Comparison of ENCODE assay signal across 14 mouse cellular contexts in the genomic region with DNA sequence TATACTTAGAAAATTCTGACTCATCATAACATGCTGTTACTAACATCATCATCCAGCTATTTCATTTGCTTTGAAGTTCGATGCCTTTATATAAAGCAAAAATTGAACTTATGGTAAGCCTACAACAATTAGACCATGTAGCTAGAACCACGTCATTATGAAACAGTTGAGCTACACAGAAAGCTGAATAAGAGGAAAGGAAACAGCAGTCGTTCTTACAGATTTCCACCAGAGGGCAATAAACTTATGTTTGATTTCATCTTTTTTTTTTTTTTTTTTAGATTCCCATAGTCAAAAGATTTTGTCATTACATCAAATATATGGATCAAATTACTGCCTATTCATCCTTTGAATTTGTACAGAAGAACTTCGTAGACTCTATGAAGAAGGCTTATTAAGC.
DNase-seq lines count a peak whose midpoint lies in the region; ATAC-seq and TF ChIP-seq lines count a peak whose summit lies in the region.
"Had no signal": no experiment of that assay in that cellular context is flagged by ENCODE, and none has a peak within 500 bp of the region (broad histone marks: within the 10 kb centered on the region; RNA-seq: fewer than 3 reads in every experiment).

No protein-coding gene starts in this region.

- no peaks in the 10 kb centered on the region for H3K79me2 ChIP-seq in MEL (ENCODE audit: control insufficient read depth, insufficient read depth, low read length, poor library complexity)

- DNase-seq in forebrain, embryonic 11.5 days (ENCODE audit: low spot score) = no peak
- no peak for DNase-seq in liver, postnatal 0 days
- DNase-seq in liver (no peak), MEL (ENCODE audit: low read depth, low spot score) (peak; percentile 26)
- DNase-seq in forebrain, postnatal 0 days = peak; percentile 43
- DNase-seq in urinary bladder, postnatal 10 days (ENCODE audit: low spot score) = no peak
- no peak for DNase-seq in yolk sac, embryonic 10.5 days (ENCODE audit: low spot score)
- DNase-seq: adrenal gland, adult 8-10 months; cerebellum, adult 8-10 months; layer of hippocampus, adult 9-11 months had no signal

- TF ChIP-seq EP300 in liver, postnatal 0 days (IDR thresholded peaks at IDR 0.05; ENCODE audit: low read depth) = no peak
- TF ChIP-seq EP300 in MEL (IDR thresholded peaks at IDR 0.05; ENCODE audit: low read depth in 1 of 2, low read length in 2 of 2) = no peak

- no peak overlapping the region for H3K27ac ChIP-seq in forebrain, embryonic 15.5 days (replicated peaks)
- H3K27ac ChIP-seq in forebrain, embryonic 11.5 days (ENCODE audit: low read depth, low read length) = no peak overlapping the region
- H3K27ac ChIP-seq in liver, postnatal 0 days (ENCODE audit: low read depth) = no peak overlapping the region
- no peak overlapping the region for H3K27ac ChIP-seq in MEL (ENCODE audit: control insufficient read depth, low read depth, low read length)
- H3K27ac ChIP-seq in forebrain, postnatal 0 days (ENCODE audit: low read depth, low read length) = no peak overlapping the region
- H3K27ac ChIP-seq: heart, embryonic 13.5 days; limb, embryonic 15.5 days; neural tube, embryonic 15.5 days had no signal

- H3K4me3 ChIP-seq in forebrain, embryonic 15.5 days = no peak overlapping the region
- no peak overlapping the region for H3K4me3 ChIP-seq in forebrain, embryonic 11.5 days (ENCODE audit: low read depth, low read length)
- no peak overlapping the region for H3K4me3 ChIP-seq in liver, postnatal 0 days (ENCODE audit: low read depth, low read length)
- H3K4me3 ChIP-seq in MEL (ENCODE audit: control insufficient read depth in 1 of 2, insufficient read depth in 1 of 2, low read depth in 2 of 2, low read length in 2 of 2) = no peak overlapping the region
- no peak overlapping the region for H3K4me3 ChIP-seq in forebrain, postnatal 0 days (ENCODE audit: low read depth, low read length)
- H3K4me3 ChIP-seq: heart, embryonic 13.5 days; limb, embryonic 15.5 days; neural tube, embryonic 15.5 days had no signal

- H3K4me2 ChIP-seq in forebrain, embryonic 15.5 days (replicated peaks) = no peak overlapping the region
- no peak overlapping the region for H3K4me2 ChIP-seq in forebrain, embryonic 11.5 days (ENCODE audit: low read depth, low read length, severe bottlenecking)
- no peak overlapping the region for H3K4me2 ChIP-seq in liver, postnatal 0 days (ENCODE audit: low read depth, low read length)
- no peak overlapping the region for H3K4me2 ChIP-seq in forebrain, postnatal 0 days (ENCODE audit: low read depth)
- H3K4me2 ChIP-seq: heart, embryonic 13.5 days; limb, embryonic 15.5 days; neural tube, embryonic 15.5 days had no signal

- H3K36me3 ChIP-seq in forebrain, embryonic 15.5 days = no peaks in the 10 kb centered on the region
- H3K36me3 ChIP-seq in forebrain, embryonic 11.5 days (ENCODE audit: control insufficient read depth, insufficient read depth, low read length) = no peaks in the 10 kb centered on the region
- no peaks in the 10 kb centered on the region for H3K36me3 ChIP-seq in liver, postnatal 0 days (replicated peaks; ENCODE audit: insufficient read depth, low read length)
- peaks cover 0 to 1% of the 10 kb centered on the region in 2 experiments; a peak in 2 of 4 replicates for H3K36me3 ChIP-seq in MEL (ENCODE audit: control insufficient read depth in 1 of 2, insufficient read depth in 2 of 2, low read length in 2 of 2)
- H3K36me3 ChIP-seq in forebrain, postnatal 0 days (ENCODE audit: insufficient read depth) = no peaks in the 10 kb centered on the region
- H3K36me3 ChIP-seq: heart, embryonic 13.5 days; limb, embryonic 15.5 days; neural tube, embryonic 15.5 days had no signal

- no peak for TF ChIP-seq POLR2A in MEL (IDR thresholded peaks at IDR 0.05; ENCODE audit: control insufficient read depth in 1 of 2, insufficient read depth in 1 of 2, low read depth in 1 of 2, low read length in 2 of 2, poor library complexity in 1 of 2)

- H3K9ac ChIP-seq in forebrain, embryonic 15.5 days (replicated peaks) = no peak overlapping the region
- no peak overlapping the region for H3K9ac ChIP-seq in forebrain, embryonic 11.5 days (ENCODE audit: low read length)
- H3K9ac ChIP-seq in liver, postnatal 0 days (replicated peaks) = no peak overlapping the region
- no peak overlapping the region for H3K9ac ChIP-seq in MEL (ENCODE audit: control insufficient read depth, low read depth, low read length, poor library complexity, severe bottlenecking)
- H3K9ac ChIP-seq in forebrain, postnatal 0 days = no peak overlapping the region
- H3K9ac ChIP-seq: heart, embryonic 13.5 days; limb, embryonic 15.5 days; neural tube, embryonic 15.5 days had no signal

- TF ChIP-seq CTCF in liver, postnatal 0 days (IDR thresholded peaks at IDR 0.05; ENCODE audit: low read depth) = peak; percentile 23; the same call in 1 of the 2 replicates
- peak in 2 of 3 experiments; percentile 20 to 55; a peak in 2 of 6 replicates for TF ChIP-seq CTCF in MEL (IDR thresholded peaks at IDR 0.05 in 2 of 3, conservative IDR thresholded peaks at IDR 0.05 in 1 of 3; ENCODE audit: control insufficient read depth in 1 of 3, insufficient read depth in 1 of 3, low read depth in 2 of 3, low read length in 3 of 3, poor library complexity in 1 of 3, severe bottlenecking in 1 of 3)
- peak; percentile 62 for TF ChIP-seq CTCF in forebrain, postnatal 0 days (IDR thresholded peaks at IDR 0.05; ENCODE audit: low read depth)

- 42% methylated on average over 4 of the region's 4 CpGs for WGBS in forebrain, embryonic 15.5 days
- whole genome bisulfite sequencing in forebrain, embryonic 11.5 days = 57% methylated on average over 4 of the region's 4 CpGs
- WGBS in liver, postnatal 0 days (ENCODE audit: insufficient replicate concordance) = 44% methylated on average over 4 of the region's 4 CpGs
- 34% methylated on average over 4 of the region's 4 CpGs for WGBS in forebrain, postnatal 0 days

- H3K27me3 ChIP-seq in forebrain, embryonic 15.5 days = no peaks in the 10 kb centered on the region
- no peaks in the 10 kb centered on the region for H3K27me3 ChIP-seq in forebrain, embryonic 11.5 days (ENCODE audit: control insufficient read depth, insufficient read depth, low read length)
- no peaks in the 10 kb centered on the region for H3K27me3 ChIP-seq in liver, postnatal 0 days (ENCODE audit: insufficient read depth, low read length)
- no peaks in the 10 kb centered on the region for H3K27me3 ChIP-seq in MEL (ENCODE audit: control insufficient read depth in 1 of 2, insufficient read depth in 2 of 2, low read length in 2 of 2)
- H3K27me3 ChIP-seq in forebrain, postnatal 0 days (ENCODE audit: insufficient read depth, low read length) = no peaks in the 10 kb centered on the region
- H3K27me3 ChIP-seq: heart, embryonic 13.5 days; limb, embryonic 15.5 days; neural tube, embryonic 15.5 days had no signal

- H3K4me1 ChIP-seq in forebrain, embryonic 15.5 days = no peaks in the 10 kb centered on the region
- H3K4me1 ChIP-seq in forebrain, embryonic 11.5 days (replicated peaks; ENCODE audit: control insufficient read depth, insufficient read depth, low read length) = no peaks in the 10 kb centered on the region
- no peaks in the 10 kb centered on the region for H3K4me1 ChIP-seq in liver, postnatal 0 days (ENCODE audit: insufficient read depth)
- H3K4me1 ChIP-seq in MEL (ENCODE audit: control insufficient read depth in 1 of 2, insufficient read depth in 2 of 2, low read length in 2 of 2) = no peaks in the 10 kb centered on the region
- H3K4me1 ChIP-seq in forebrain, postnatal 0 days (ENCODE audit: insufficient read depth) = no peaks in the 10 kb centered on the region
- H3K4me1 ChIP-seq: heart, embryonic 13.5 days; limb, embryonic 15.5 days; neural tube, embryonic 15.5 days had no signal

- ATAC-seq in forebrain, embryonic 15.5 days (replicated peaks) = 0 out of 2 replicates have a peak, but pooled peaks have one; percentile 53
- no peak for ATAC-seq in forebrain, embryonic 11.5 days (replicated peaks; ENCODE audit: low FRiP score)
- no peak for ATAC-seq in liver, postnatal 0 days
- peak; percentile 68; the same call in 1 of the 2 replicates for ATAC-seq in forebrain, postnatal 0 days

- TF ChIP-seq RAD21 in MEL (IDR thresholded peaks at IDR 0.05; ENCODE audit: low read depth, low read length) = peak; percentile 62

- H3K9me3 ChIP-seq in forebrain, embryonic 15.5 days = no peaks in the 10 kb centered on the region
- H3K9me3 ChIP-seq in forebrain, embryonic 11.5 days (ENCODE audit: control insufficient read depth, low read length) = no peaks in the 10 kb centered on the region
- H3K9me3 ChIP-seq in liver, postnatal 0 days (ENCODE audit: low read length) = no peaks in the 10 kb centered on the region
- H3K9me3 ChIP-seq in MEL (replicated peaks; ENCODE audit: insufficient read depth, low read length) = no peaks in the 10 kb centered on the region
- no peaks in the 10 kb centered on the region for H3K9me3 ChIP-seq in forebrain, postnatal 0 days (ENCODE audit: low read length)
- H3K9me3 ChIP-seq: heart, embryonic 13.5 days; limb, embryonic 15.5 days; neural tube, embryonic 15.5 days had no signal

TF ChIP-seq in MEL, 35 proteins besides CTCF, POLR2A, EP300 and RAD21:
- TF ChIP-seq SMC3 (IDR thresholded peaks at IDR 0.05; ENCODE audit: low read depth, low read length) (peak; percentile 55), MAX (IDR thresholded peaks at IDR 0.05; ENCODE audit: low read length) (no peak), HCFC1 (IDR thresholded peaks at IDR 0.05; ENCODE audit: low read depth, low read length) (no peak), MYB (IDR thresholded peaks at IDR 0.05; ENCODE audit: low read depth, low read length) (no peak), BHLHE40 (IDR thresholded peaks at IDR 0.05; ENCODE audit: borderline replicate concordance, low read depth, low read length) (no peak), ZMIZ1 (IDR thresholded peaks at IDR 0.05; ENCODE audit: low read depth, low read length) (no peak), ZNF384 (IDR thresholded peaks at IDR 0.05; ENCODE audit: low read depth, low read length) (peak; percentile 96), E2F4 (IDR thresholded peaks at IDR 0.05; ENCODE audit: borderline replicate concordance, low read depth, low read length) (no peak), MEF2A (IDR thresholded peaks at IDR 0.05; ENCODE audit: extremely low read depth, insufficient replicate concordance, low read depth, low read length, poor library complexity, severe bottlenecking) (no peak), MYC (IDR thresholded peaks at IDR 0.05; ENCODE audit: low read depth, low read length) (no peak), ZC3H11A (IDR thresholded peaks at IDR 0.05; ENCODE audit: low read depth, low read length) (peak; percentile 43)

Comparison
In these comparisons a context has a peak if more than half of its experiments do, and no peak if none do; other contexts are left out.
1. ATAC-seq: peak in forebrain, embryonic 15.5 days (single experiment) and forebrain, postnatal 0 days (single experiment); none in forebrain, embryonic 11.5 days (single experiment) and liver, postnatal 0 days (single experiment).
2. DNase-seq: peak in MEL (single experiment) and forebrain, postnatal 0 days (single experiment); none in forebrain, embryonic 11.5 days (single experiment), liver, postnatal 0 days (single experiment), liver (single experiment), urinary bladder, postnatal 10 days (single experiment) and yolk sac, embryonic 10.5 days (single experiment).
3. Peak in every context shown above with its lines, with median percentiles within 50 percentile points of each other: CTCF ChIP-seq.